Mouse (Mus musculus) left cerebral cortex, adult 18-20 months (tissue): Measurements from ENCODE around the gene Csnk1e. TPM values are rescaled to one million over a fixed set of nuclear protein-coding genes. Genes with fewer than 3 reads are reported as not detected.

Source experiments
- DNase-seq, 2 experiments: peaks; one replicate each; pipeline ENCODE4 v3.0.0; 2021 to 2022; ENCODE audit warnings: low spot score in 2 of 2, mixed read lengths in 1 of 2
- total RNA-seq, 2 experiments: library from RNA; stranded (reverse); gene quantifications; 2 replicates each; pipeline ENCODE4 v1.2.3; 2021

The Csnk1e gene
- total RNA-seq, 2 experiments from 2014 or later: 135 to 149 TPM

- no peak for DNase-seq
These were observed 55.0 kb downstream of the Csnk1e start for GRCm38 (mm10) chr15:79400134-79400974.

- no peak for DNase-seq
These were observed 55.9 kb downstream of the Csnk1e start for GRCm38 (mm10) chr15:79399231-79400052.

- no peak for DNase-seq
These were observed 58.6 kb downstream of the Csnk1e start for GRCm38 (mm10) chr15:79396736-79397135.

- DNase-seq: no peak
These were observed 60.1 kb downstream of the Csnk1e start for GRCm38 (mm10) chr15:79395281-79395680.

GRCm38 (mm10) chr15:79394842-79395241 lies 60.5 kb downstream of the Csnk1e start:
- no peak for DNase-seq

DNA sequence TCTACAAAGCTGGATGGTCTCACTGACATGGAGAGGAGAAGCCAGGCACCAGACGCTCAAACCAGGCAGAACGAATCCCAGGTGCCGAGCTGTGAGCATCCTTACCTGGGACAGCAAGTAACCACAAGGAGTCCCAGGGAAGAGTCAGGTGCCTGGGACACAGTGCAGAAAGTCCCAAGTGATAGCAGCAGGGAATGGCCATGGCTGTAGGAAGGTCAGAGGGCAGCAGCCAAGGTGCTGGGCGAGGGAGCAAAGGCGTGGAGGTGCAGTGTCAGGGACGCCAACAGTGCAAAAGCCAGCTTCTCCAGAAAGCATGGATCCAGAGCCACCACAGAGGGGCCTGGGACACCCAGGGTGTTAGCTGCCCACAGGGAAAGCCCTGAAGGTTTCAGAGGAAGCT lies 62.3 kb downstream of the Csnk1e start:
- no peak for DNase-seq

DNA sequence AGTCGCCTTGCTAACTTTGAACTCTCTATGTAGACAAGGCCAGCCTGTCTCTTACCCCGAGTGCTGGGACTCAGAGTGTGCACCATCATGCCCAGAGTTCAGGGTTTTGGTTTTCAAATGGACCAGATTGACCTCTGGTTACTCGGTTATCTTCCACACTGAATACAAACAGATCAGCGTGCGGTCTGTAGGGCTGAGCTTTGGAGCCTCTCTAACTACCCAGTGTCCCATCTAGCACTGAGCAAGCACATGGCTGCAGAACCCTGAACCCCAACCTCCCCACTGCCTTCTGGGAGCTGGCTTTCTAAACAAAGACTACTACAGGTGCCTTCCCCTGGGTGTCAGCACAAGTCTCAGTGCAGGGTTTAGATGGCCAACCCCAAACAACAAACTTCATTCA lies 62.8 kb downstream of the Csnk1e start:
- DNase-seq: no peak

- DNase-seq: peak; percentile 42 to 60
These were observed 63.8 kb downstream of the Csnk1e start for GRCm38 (mm10) chr15:79391447-79392093.

- no peak for DNase-seq
These were observed 64.9 kb downstream of the Csnk1e start for GRCm38 (mm10) chr15:79390434-79390833.

GRCm38 (mm10) chr15:79388171-79388570 lies 67.2 kb downstream of the Csnk1e start:
- no peak for DNase-seq

DNA sequence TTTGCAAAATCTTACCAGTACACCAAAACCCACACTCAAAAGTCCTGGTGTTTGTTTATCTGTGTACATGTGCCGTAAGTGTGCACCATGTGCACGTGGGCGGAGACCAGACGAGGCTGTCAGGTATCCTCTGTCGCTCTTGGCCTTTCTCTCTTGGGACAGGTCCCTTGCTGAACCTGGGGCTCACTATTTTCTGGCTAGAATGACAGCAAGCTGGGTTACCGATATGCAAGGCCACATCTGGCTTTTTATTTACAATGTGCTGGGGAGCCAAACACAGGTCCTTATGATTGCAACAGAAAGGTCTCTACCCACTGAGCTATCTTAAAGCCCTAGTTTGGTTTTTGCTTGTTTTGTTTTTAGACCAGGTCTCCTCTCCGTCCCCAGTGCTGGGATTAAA lies 67.8 kb downstream of the Csnk1e start:
- no peak for DNase-seq

GRCm38 (mm10) chr15:79387081-79387480 lies 68.3 kb downstream of the Csnk1e start:
- DNase-seq: no peak

GRCm38 (mm10) chr15:79381644-79382043 lies 73.7 kb downstream of the Csnk1e start:
- no peak for DNase-seq

- DNase-seq: peak; percentile 53 to 69
These were observed 74.6 kb downstream of the Csnk1e start for GRCm38 (mm10) chr15:79380468-79381444.

DNA sequence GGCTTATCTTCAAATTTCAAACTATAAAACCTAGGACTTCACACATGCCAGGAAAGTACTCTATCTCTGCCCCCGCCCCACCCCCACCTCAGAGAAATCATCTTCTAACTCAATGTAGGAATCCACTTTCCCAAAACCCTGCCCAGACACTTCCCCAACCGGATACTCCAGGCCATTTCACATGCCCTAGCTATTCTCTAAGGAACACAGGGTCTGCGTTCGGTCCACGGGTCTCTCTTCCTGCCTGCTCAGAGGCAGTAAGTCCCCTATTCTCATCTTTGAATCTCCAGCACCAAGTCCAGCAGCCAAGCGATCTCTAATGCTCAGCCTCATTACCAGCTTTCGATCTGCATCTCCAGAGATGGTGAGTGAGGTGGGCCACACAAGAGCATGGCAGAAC lies 75.7 kb downstream of the Csnk1e start:
- DNase-seq: no peak

DNA sequence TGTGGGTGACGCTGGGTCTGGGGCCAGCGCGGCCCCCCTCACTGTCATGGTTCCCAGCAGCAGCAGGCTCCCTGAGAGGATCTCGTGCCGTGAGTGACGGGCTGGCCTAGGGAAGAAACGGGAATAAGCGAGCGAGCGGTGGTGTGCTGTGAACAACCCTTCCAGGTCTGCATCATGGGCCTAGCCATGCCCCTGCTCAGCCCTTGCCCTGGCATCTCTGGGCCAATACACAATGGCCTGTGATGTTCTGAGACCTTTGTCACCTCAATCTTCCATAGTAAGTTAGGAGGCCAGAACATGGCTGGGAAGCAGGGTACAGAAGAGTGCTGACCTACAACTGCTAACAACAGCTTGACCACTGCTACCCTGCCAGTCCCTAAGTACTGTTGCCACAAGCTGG lies 76.8 kb downstream of the Csnk1e start:
- DNase-seq: no peak

GRCm38 (mm10) chr15:79377681-79378080 lies 77.7 kb downstream of the Csnk1e start:
- no peak for DNase-seq

- no peak for DNase-seq
These were observed 80.6 kb downstream of the Csnk1e start for GRCm38 (mm10) chr15:79374760-79375159.

- no peak for DNase-seq
These were observed 85.0 kb downstream of the Csnk1e start for GRCm38 (mm10) chr15:79370281-79370843.
